Mouse (Mus musculus) spleen, postnatal 14 days (tissue): Measurements from ENCODE around the gene Oas1c.
"Not testable (repeated sequence)": the region's sequence is repeated elsewhere in the genome, so short reads cannot be mapped to it uniquely, and the experiment has no call there.

ENCODE experiments used
- DNase-seq, 2 experiments: peaks; one replicate each; pipeline ENCODE4 v3.0.0; 2021 to 2022; ENCODE audit warnings: low spot score in 2 of 2

The Oas1c gene

DNA sequence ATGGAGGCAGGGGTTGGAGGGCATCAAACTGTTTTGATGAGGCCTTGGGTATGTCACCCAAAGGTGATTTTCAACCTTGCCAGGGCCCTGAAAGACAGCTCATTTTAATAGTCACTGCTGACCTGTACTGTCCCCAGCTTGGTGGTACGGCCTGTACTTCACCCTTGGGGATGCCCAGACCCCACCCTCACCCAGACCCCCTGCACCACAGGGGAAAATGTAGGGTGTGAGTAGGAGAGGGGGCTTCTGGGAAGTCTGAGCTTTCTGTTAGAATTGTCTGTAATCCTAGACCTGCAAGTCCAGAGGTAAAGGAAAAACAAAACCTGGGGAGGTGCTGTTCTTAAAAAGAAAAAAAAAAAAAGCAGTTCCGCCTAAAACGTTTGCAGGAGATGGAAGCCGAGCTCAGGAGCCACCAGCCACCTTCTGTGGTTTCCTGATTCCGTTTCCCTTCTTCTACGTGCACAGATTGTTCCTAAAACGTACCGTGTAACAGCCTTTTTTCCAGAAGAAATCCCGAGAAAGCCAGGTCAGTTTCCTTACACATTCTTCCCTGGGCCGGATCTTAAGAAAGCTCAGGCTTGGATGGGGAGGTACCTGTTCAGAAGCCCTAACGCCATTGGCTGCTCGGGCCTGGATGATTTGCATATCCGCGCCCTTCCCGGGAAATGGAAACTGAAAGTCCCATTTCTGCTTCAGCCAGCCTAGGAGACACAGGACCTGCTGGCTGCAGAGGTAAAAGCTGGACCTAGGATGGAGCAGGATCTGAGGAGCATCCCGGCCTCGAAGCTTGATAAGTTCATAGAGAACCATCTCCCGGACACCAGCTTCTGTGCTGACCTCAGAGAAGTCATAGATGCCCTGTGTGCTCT, at the start of gene Oas1c:
Gene Oas1c, minus strand, starts transcription at position 564 of the 869 bp plus-strand sequence.
- peak; percentile 66 to 74 for DNase-seq

DNA sequence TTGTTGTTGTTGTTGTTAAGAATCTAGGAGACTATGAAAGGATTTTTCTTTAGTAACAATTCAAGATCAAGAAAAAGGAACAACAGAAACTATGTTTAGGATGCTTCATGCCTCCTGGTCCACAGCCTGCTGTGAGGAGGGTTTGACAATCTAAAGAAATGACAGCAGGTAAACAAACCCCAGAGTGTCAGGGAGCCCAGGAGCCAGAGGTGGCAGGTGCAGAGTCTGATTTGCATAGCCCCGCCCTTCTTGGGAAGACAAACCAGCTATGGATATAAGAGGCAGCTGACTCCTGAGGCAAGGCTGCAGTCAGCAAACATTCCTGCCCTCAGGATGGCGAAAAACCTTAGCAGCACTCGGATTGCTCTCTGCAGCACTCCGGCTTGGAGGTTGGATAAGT, 48.8 kb upstream of the Oas1c start, which contains the start of gene Oas1h:
Gene Oas1h, plus strand, starts transcription at position 301 of the 400 bp plus-strand sequence.
- DNase-seq = no peak

DNA sequence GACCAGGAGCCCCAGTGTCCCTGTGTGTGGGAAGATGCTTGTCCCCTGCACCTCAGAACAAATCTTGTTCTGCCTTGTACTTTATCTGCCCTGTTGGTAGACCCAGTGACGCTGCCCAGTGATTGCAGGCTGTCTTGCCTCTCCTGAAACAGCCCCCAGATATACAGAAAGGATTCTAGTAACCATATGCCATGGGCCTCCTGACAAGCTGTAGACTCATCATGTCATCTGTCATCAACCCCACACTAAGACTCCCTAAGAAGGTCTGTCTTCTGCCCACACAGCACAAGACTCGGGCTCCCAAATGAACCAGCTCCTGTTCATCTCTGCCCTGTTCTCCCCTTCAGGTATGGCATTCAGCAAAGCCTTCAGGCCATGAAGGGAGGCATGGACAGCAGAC, 46.9 kb upstream of the Oas1c start:
- DNase-seq = no peak

DNA sequence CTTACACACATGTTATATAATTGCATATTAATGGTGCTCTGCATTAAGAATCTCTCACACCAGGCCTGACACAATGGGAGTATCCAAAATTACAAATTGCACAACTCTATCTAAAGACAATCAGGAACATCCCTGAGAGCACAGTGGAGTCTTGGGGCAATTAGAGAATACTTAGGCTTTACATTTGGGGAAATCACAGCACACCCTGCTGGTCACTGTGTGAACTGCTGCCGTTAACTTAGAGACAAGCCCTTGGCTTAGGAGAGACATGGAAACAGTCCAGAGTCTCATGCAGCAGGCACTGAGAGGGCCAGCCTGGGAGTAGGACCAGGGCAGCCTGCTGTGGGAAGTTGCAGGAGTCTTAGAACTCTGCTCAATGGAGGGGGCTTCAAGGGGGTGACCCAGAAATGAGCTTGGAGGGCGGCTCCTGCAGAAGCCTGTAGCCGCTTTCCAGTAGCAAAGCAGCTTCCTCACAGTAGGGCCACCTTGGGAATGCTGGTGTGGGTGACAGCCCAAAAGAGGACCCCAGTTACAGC, 37.4 kb upstream of the Oas1c start:
- peak in 1 of 2 experiments; percentile 20 for DNase-seq

DNA sequence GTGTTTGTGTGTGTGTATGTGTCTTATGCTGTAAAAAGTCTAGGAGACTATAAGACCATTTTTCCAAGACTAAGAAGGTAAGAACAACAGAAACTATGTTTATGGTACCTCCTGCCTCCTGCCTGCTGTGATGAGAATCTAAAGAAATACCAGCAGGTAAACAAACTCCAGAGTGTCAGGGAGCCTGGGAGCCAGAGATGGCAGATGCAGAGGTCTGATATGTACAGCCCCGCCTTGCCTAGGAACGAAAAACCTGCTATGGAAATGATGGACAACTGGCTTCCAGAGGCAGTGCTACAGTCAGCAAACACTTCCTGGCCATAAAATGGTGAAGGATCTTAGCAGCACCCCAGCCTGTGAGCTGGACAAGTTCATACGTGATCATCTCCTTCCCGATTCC, 34.8 kb upstream of the Oas1c start, which contains the start of gene Oas1f:
Gene Oas1f, plus strand, starts transcription at position 301 of the 400 bp plus-strand sequence.
- DNase-seq = no peak

DNA sequence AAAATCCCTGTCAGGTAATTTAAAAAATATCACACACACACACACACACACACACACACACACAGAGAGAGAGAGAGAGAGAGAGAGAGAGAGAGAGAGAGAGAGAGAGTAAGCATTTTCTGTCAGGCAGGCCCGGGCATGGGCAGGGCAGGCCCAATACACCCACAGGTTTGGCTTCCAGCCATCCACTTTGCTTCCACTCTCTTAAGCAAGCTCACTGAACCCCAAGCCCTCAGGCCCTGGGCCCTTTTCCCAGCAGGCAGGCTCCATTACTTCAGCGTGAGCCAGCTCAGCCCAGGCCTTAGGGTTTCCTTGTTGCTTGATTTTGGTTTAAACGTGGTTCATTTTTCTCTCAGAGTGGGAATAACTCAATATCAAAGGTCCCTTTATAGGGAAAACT, 32.4 kb upstream of the Oas1c start:
- no peak for DNase-seq

DNA sequence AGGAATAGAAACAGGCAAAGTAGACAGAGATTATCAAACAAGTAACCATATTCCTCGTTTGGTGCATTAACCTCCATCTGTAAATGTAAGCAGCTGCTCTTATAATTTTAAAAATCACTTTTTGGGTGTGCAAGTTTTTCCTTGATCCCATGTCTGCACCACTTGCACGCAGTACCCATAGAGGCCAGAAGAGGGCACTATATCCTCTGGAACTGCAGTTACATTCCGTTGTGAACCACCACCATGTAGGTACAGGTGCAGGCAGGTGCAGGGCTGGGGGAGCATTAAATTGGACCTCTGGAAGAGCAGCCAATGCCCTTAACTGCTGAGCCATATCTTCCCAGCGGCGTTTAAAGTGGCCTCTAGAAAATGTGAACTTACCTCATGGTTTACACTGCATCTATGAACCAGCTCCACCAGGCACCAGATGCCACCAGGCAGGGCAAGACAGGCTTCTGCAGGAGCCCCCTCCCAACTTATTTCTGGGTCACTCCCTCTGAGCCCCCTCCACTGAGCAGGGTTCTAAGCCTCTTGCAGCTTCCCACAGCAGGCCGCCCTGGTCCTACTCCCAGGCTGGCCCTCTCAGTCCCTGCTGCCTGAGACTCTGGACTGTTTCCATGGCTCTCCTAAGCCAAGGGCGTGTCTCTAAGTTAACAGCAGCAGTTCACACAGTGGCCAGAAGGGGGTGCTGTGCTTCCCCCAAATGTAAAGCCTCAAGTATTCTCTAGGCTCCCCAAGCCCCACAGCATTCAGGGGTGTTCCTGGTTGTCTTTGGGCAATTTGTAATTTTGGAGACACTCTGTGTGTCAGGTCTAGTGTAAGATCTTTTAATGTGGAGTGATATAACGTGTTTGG, 24.6 kb upstream of the Oas1c start:
- DNase-seq = peak in 1 of 2 experiments; percentile 49

DNA sequence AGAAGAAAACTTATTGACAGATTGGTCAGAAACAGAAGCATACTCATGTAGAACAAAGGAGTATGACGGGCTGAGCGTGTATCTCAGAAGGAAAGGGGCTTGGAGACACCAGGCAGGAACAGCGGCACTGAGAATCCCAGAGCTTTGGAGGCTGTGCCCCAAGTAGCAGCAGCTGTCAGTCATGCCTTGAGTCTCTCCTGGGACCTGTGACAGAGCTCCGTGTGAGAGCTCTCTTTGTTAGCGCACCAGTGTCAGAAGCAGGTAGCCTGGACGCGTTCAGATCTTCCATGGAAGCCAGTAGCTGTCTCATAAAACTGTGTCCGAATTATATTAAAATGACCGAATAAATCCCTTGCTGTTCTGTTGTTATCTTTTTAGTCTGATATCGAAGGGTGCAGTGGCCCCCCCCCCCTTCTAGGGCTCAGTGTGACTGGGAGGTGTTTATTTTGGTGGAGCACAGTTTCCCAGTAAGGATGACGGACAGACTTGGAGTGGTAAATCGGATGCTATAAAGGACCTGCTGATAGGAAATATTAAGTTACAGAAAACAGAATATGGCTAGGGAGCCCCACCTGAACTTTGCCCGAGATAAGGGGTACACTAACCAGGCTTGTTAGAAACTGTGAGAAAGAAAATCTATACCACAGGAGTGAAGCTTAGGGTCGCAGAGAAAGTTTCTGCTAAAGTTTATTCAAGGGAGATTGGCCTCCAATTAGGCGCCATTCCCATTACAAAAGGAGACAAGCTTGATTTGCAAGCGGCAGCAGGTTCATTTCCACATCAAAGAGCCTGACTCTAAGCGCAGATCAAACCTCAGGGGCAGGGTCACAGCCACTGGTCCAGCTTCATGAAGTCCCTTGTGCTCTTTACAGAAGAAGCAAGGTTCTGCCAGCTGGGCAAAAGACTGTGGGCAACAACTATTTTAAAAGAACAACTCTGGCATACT, 21.3 kb upstream of the Oas1c start:
- DNase-seq = no peak

DNA sequence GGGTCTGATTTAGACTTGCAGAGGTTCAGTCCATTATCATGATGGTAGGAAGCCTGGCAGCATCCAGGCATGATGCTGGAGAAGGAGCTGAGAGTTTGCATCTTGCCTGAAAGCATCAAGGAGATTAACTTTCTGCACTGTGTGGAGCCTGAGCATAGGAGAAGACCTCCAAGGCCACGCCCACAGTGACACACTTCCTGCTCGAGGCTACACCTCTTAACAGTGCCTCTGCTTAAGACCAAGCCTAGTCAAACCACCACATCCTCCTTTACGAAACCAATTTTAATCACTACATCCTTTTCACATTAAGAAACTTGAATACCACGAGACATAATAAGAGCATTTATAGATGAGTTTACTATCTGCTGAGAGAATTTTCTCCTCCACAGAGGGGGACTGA, 18.7 kb upstream of the Oas1c start:
- no peak for DNase-seq

DNA sequence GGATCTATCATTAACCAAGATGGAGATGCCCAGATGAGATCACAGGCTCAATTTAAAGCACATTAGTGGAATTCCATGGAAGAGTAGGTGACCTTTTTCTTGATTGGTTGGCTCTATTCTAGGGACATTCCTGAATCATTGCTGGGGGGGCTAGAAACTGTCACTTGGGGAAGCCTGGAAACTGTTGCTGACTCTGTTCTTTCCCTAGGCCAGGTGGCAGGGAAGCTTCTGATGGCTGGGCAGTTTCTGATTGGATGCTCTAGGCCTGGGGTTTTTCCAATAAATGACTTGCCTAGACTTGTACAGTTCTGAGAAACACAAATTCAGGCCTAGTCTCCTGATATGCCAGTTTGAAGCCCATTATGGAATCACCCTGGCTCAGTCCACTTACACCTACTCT, 6.7 kb upstream of the Oas1c start:
- no peak for DNase-seq

DNA sequence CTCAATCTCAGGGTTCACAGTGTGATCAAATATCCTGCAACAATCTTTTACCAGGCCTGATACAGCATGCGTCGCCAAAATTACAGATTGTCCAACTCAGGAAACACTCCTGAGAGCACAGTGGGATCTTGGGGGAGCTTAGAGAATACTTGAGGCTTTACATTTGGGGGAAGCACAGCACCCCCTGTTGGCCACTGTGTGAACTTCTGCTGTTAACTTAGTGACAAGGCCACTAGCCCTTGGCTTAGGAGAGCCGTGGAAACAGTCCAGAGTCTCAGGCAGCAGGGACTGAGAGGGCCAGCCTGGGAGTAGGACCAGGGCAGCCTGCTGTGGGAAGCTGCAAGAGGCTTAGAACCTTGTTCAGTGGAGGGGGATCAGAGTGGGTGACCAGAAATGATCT, 3.6 kb upstream of the Oas1c start:
- DNase-seq = peak; percentile 24 to 33

DNA sequence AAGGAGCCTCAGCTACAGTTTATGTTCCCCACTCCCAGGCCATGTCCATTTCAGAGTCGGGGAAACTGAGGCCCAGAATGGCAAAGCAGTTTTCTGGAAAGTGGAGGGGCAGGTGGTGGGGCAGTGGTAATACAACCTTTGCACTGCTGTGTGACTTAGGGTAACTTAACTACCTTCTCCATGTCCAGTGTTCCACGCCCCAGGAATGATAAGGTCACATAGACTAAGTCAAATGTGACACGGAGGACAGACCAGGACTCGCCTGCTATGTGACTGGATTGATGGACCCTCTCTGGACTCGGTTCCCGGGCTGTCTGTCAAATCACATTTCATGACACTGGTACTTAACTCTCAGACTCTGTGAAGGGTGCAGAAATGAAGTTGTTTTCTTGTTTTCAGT, 709 bp upstream of the Oas1c start:
- DNase-seq = no peak

DNA sequence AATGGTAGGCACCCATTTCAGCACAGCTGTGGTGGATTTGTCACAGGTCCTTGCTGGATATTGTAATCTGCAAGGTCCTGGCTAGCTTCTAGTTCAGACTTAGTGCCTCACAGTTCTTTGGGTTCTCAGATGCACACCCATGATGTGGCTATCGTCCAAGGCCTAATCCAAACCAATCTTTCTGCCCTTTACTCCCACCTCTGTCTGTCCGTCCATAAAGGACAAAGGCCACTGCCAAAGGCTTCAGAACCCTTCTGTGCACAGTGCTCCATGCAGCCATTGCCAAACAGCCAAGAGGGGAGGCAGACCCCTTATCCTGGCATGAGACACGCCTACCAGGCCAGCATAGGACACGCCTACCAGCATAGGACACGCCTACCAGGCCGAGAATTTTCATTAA, 3.1 kb downstream of the Oas1c start:
- no peak for DNase-seq

DNA sequence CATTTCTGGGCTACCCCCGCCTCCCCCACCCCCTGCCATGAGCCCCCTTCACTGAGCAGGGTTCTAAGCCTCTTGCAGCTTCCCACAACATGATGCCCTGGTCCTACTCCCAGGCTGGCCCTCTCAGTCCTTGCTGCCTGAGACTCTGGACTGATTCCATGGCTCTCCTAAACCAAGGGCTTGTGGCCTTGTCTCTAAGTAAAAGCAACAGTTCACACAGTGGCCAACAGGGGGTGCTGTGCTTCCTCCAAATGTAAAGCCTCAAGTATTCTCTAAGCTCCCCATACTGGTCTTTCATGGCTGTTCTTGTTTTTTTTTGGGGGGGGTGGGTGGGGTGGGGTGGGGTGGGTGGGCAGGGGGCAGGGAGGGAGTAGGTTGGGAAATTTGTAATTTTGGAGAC, 5.9 kb downstream of the Oas1c start:
- DNase-seq = peak; percentile 35 to 63

DNA sequence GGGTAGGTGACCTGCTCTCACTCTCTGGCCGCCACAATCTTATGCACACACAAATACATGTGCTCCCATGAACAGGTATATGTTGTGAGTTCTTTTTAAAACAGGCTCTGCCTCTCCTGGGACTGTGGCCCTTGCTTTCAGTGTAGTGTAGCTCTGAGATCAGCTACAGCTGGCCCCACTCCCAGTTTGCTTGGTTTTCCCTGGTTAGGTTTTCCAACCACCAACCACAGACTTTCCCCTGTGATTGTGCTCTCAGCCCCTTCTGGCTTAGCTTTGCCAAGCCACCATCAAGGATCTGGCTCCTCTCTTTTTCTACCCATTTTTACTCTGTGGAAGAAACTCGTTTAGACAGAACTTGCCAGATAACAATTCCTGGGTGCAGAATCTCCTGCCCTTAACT, 8.7 kb downstream of the Oas1c start:
- no peak for DNase-seq

DNA sequence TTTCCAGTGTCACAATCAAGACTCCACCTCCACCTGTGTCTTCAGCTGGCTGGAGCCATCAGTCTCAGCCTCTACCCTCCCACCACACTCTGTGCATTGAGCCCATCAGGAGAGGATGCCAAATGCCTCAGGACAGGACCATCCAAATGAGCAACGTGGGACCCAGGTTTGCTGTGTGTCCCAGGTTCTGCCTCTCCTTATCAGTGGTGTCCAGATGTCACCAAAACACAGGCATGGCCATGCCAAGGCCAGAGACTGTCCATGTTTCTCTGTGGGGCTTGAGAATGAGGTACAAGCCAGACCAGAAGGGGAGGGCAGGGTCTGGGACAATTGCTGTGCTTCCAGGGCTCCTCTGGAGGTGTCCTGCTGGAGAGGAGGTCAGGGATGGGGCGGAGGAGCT, 13.4 kb downstream of the Oas1c start:
- DNase-seq = not testable (repeated sequence)

DNA sequence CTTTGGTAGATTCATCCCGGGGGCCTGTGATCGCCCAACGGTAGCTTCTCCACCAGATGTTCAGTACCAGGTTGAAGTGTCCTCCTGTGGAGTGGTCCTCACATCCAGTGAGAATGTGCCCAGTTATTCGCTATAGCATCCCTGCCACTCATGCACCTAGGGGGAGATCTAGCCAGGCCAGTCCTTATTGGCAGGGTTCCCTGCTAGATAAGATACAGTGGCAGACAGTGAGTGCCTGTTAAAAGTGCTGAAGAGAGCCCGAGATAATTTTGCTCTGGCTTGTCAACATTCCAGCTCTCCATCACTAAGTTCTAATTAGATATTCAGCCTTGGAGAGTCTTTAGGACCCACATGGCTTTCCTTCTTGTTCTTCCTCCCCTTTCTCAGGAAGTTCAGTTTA, 14.2 kb downstream of the Oas1c start:
- not testable (repeated sequence) for DNase-seq

DNA sequence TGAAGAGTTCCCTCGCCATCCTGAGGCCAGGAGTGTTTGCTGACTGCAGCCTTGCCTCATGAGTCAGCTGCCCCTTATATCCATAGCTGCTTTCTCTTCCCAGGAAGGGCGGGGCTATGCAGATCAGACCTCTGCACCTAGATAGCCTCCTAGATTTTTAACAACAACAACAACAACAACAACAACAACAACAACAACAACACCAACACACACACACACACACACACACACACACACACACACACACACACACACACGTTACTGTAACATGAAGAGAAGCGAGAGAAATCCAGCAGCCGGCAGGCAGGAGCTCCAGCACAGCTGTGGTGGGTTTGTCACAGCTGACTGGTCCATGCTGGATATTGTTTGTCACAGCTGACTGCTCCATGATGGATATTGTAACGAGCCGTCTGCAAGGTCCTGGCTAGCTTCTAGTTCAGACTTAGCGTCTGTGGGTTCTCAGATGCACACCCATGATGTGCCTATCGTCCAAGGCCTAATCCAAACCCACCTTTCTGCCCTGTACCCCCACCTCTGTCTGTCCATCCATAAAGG, 16.8 kb downstream of the Oas1c start, which contains the start of gene Oas1e:
Gene Oas1e, minus strand, starts transcription at position 51 of the 555 bp plus-strand sequence.
- DNase-seq = not testable (repeated sequence)

DNA sequence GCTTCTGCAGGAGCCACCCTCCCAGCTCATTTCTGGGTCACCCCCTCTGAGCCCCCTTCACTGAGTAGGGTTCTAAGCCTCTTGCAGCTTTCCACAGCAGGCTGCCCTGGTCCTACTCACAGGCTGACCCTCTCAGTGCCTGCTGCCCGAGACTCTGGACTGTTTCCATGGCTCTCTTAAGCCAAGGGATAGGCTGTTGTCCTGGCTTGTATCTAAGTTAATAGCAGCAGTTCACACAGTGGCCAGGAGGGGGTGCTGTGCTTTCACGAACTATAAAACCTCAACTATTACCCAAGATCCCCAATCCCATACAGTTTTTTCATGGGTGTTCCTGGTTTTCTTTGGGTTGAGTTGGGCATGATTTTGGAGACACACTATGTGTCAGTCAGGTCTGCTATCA, 19.3 kb downstream of the Oas1c start:
- DNase-seq = peak in 1 of 2 experiments; percentile 36

DNA sequence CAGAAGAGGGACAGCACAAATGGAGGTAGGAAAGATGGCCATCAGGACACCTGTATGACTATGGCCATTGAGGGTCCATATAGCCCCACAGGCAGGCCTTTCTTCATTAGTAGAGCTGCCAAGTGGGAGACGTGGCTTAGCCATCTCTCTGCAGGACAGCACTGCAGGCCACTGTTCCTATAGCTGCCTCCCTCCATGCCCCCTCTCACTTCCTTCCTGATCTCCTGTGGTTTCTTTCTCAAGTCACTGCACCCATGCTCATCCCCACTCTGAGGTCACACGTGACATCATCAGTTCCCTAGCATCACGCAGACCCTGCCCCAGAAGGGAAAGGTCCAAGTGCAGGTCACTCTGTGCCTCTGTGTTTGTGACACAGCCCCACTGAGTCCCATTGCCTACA, 25.3 kb downstream of the Oas1c start:
- DNase-seq = no peak

DNA sequence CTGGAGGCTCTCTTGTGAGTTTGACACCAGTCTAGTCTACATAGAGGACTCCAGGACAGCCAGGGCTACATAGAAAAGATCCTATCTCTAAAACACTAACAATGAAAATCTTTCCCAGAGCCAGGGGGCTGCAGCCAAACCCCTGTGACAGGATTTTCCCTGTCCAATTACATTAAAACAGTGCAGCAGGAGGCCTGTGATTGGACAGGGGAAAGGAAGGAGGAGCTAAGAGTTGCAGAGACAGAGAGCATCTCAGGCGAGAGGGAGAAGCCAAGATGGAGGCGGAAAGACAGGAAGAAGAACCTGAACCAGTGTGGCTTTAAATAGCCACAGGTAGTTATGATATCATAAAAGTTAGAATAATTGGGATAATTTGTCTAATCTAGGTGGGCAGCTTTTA, 29.9 kb downstream of the Oas1c start:
- DNase-seq = no peak
